Mouse (Mus musculus): ENCODE measurements around the gene Amz1. TPM values are rescaled to one million over a fixed set of nuclear protein-coding genes. Genes with fewer than 3 reads are reported as not detected.

Gene Amz1
- total RNA-seq, 2 experiments from 2014 or later = 0.77 to 2.8 TPM

GRCm38 (mm10) chr5:140796051-140796450 is 72.1 kb downstream of the Amz1 start:
- peak; percentile 18; the same call in 1 of the 2 replicates for ATAC-seq (replicated peaks; ENCODE audit: poor library complexity, severe bottlenecking)

GRCm38 (mm10) chr5:140798158-140798557 is 74.2 kb downstream of the Amz1 start:
- no peak for ATAC-seq (replicated peaks; ENCODE audit: poor library complexity, severe bottlenecking)

- no peak for ATAC-seq (replicated peaks; ENCODE audit: poor library complexity, severe bottlenecking)
Measured at GRCm38 (mm10) chr5:140798775-140799174, 74.8 kb downstream of the Amz1 start.

- ATAC-seq (replicated peaks; ENCODE audit: poor library complexity, severe bottlenecking) = no peak
Measured at GRCm38 (mm10) chr5:140799190-140799589, 75.3 kb downstream of the Amz1 start.

GRCm38 (mm10) chr5:140800288-140800923 is 76.5 kb downstream of the Amz1 start:
- ATAC-seq (replicated peaks; ENCODE audit: poor library complexity, severe bottlenecking) = no peak

GRCm38 (mm10) chr5:140801782-140802181 is 77.9 kb downstream of the Amz1 start:
- ATAC-seq (replicated peaks; ENCODE audit: poor library complexity, severe bottlenecking) = no peak

GRCm38 (mm10) chr5:140806252-140806651 is 82.3 kb downstream of the Amz1 start:
- ATAC-seq (replicated peaks; ENCODE audit: poor library complexity, severe bottlenecking) = no peak

- no peak for ATAC-seq (replicated peaks; ENCODE audit: poor library complexity, severe bottlenecking)
Measured at GRCm38 (mm10) chr5:140806939-140807338, 83.0 kb downstream of the Amz1 start.

Other genes starting within 250 kb of the Amz1 start
- 79.1 and 85.4 TPM in 2 replicates for gene Chst12, start 218.6 kb upstream of the Amz1 start, total RNA-seq (2014; fragmentation: Nextera tagmentation)
- gene Chst12, start 218.6 kb upstream of the Amz1 start, total RNA-seq (2017) = 30.2 and 30.3 TPM in 2 replicates
- not detected in 2 replicates for gene Grifin, start 159.1 kb upstream of the Amz1 start, total RNA-seq (2014; fragmentation: Nextera tagmentation)
- not detected in 2 replicates for gene Grifin, start 159.1 kb upstream of the Amz1 start, total RNA-seq (2017)
- gene Lfng, start 116.8 kb upstream of the Amz1 start, total RNA-seq (2014; fragmentation: Nextera tagmentation) = 8.2 and 9.9 TPM in 2 replicates
- 1.9 and 14.6 TPM in 2 replicates for gene Lfng, start 116.8 kb upstream of the Amz1 start, total RNA-seq (2017)
- 42.0 and 47.9 TPM in 2 replicates for gene Ttyh3, start 75.1 kb upstream of the Amz1 start, total RNA-seq (2014; fragmentation: Nextera tagmentation)
- gene Ttyh3, start 75.1 kb upstream of the Amz1 start, total RNA-seq (2017) = 8.7 and 9.2 TPM in 2 replicates
- 13.4 and 26.7 TPM in 2 replicates for gene Iqce, start 21.7 kb upstream of the Amz1 start, total RNA-seq (2014; fragmentation: Nextera tagmentation)
- gene Iqce, start 21.7 kb upstream of the Amz1 start, total RNA-seq (2017) = 5.3 and 10.0 TPM in 2 replicates
- gene Brat1, start 19.1 kb upstream of the Amz1 start, total RNA-seq (2014; fragmentation: Nextera tagmentation) = 10.2 and 14.3 TPM in 2 replicates
- 7.3 and 8.2 TPM in 2 replicates for gene Brat1, start 19.1 kb upstream of the Amz1 start, total RNA-seq (2017)
- 42.3 and 44.7 TPM in 2 replicates for gene Gna12, start 106.3 kb downstream of the Amz1 start, total RNA-seq (2014; fragmentation: Nextera tagmentation)
- gene Gna12, start 106.3 kb downstream of the Amz1 start, total RNA-seq (2017) = 34.9 and 35.3 TPM in 2 replicates